Mouse (Mus musculus) heart, embryonic 15.5 days (tissue): ENCODE data around the gene Mzt1. TPM values are rescaled to one million over a fixed set of nuclear protein-coding genes. Genes with fewer than 3 reads are reported as not detected.

ENCODE experiments used
- ATAC-seq: fragments of 200-750 bp; cut with Nextera tagmentation; replicated peaks from 2 replicates; pipeline ENCODE4 v1.8.0; 2017; ENCODE audit warnings: low read depth, moderate TSS enrichment; ENCODE audit not compliant: insufficient number of reproducible peaks, insufficient read depth, low FRiP score
- H3K27ac ChIP-seq: fragments of 300-500 bp; sonication (generic); 2 replicates; pipeline ENCODE4 v1.5.1; 2015; ENCODE audit warnings: mild to moderate bottlenecking, inconsistent platforms
- H3K27me3 ChIP-seq: fragments of 300-500 bp; sonication (generic); 2 replicates; pipeline ENCODE4 v1.6.1; 2015; ENCODE audit warnings: inconsistent platforms
- H3K36me3 ChIP-seq: fragments of 300-500 bp; sonication (generic); 2 replicates; pipeline ENCODE4 v1.6.1; 2015; ENCODE audit warnings: mild to moderate bottlenecking, inconsistent platforms
- H3K4me1 ChIP-seq: fragments of 300-500 bp; sonication (generic); replicated peaks from 2 replicates; pipeline ENCODE4 v1.6.1; 2015; ENCODE audit warnings: inconsistent platforms
- H3K4me2 ChIP-seq: fragments of 300-500 bp; sonication (generic); 2 replicates; pipeline ENCODE4 v1.6.1; 2015; ENCODE audit warnings: inconsistent platforms, mild to moderate bottlenecking, moderate library complexity
- H3K4me3 ChIP-seq: fragments of 300-500 bp; sonication (generic); 2 replicates; pipeline ENCODE4 v1.5.1; 2015; ENCODE audit warnings: mild to moderate bottlenecking, inconsistent platforms
- H3K9ac ChIP-seq: fragments of 300-500 bp; sonication (generic); 2 replicates; pipeline ENCODE4 v1.6.1; 2015; ENCODE audit warnings: mild to moderate bottlenecking, inconsistent platforms
- H3K9me3 ChIP-seq: fragments of 300-500 bp; sonication (generic); replicated peaks from 2 replicates; pipeline ENCODE4 v1.6.1; 2016; ENCODE audit warnings: inconsistent platforms
- WGBS: fragments of 180-500 bp; shearing (Covaris S2); methylation state at CpG from one replicate; pipeline ENCODE4 v1.1.7; 2015; ENCODE audit warnings: mixed read lengths; 5-methylcytosine and 5-hydroxymethylcytosine counted together
- polyA plus RNA-seq: library from polyadenylated mRNA; unstranded; fragments of >200 nt; fragmentation: Nextera tagmentation; extraction: Ambion mirVana; gene quantifications from 2 replicates; pipeline ENCODE4 v1.2.1, GENCODE M21; 2015

Mzt1 gene
- polyA plus RNA-seq, 1 experiment from 2014 or later = 92.1 TPM

DNA sequence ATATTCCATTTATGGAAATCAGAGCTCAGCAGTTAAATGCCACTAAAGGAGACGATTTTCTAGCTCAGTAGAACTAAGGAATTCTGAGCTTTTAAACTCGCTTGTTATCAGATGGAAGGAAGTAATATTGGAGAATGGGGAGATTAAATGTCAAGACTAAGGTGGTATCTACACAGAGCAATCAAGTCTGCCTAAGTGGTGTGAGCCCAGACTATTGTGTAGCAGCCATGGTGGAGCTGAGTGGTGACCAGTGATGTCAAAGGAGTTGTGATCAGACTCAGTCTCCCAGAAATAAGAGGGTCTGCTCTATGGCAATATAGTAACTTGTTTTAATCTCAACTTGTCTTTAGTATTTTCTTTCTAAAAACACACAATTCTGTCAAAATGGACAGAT lies 35.0 kb downstream of the Mzt1 start:
- Histone ChIP-seq H3K9ac (no peak overlapping the region), H3K27ac (peak overlapping the region; percentile 97), H3K9me3 (no peaks in the 10 kb centered on the region), H3K4me1 (peaks cover 9% of the 10 kb centered on the region), H3K27me3 (no peaks in the 10 kb centered on the region), H3K4me3 (no peak overlapping the region), H3K4me2 (peak overlapping the region; percentile 34; the same call in 1 of the 2 replicates), H3K36me3 (no peaks in the 10 kb centered on the region)
- 6% methylated on average over 2 of the region's 2 CpGs for WGBS
- ATAC-seq = peak; percentile 53; the same call in 1 of the 2 replicates

DNA sequence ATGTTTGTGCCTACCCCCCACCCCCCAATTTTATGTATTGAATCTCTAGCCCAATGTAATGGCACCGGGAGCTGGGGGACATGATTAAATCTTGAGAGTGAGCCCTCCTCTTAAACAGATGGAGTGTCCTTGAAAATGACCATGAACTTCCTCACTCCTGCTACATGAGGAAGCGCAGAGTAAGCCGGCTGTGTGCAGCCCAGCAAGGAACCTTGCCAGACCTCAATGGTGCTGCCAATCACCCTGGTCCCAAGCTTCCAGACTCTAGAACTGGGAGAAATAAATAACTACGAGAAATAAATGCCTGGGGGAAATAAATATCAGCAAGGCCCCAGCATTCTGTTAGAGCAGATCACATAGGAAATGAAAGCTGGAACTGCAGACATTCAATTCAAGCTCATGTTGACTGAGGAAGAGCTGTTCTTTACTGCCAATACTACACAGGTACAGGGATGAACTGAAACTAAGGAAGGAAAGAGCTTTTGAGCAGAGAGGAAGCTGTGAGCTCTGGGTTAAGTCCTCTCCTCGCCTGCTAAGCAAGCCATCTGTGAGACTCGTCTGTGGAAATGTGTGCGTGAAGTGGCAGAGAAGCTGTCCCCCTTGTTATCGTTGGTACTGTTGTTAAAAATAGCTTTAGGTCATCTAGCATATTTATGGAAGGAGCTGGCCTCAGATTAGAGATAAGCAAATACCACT lies 35.6 kb downstream of the Mzt1 start:
- Histone ChIP-seq H3K27me3 (no peaks in the 10 kb centered on the region), H3K9me3 (no peaks in the 10 kb centered on the region), H3K4me3 (no peak overlapping the region), H3K36me3 (no peaks in the 10 kb centered on the region), H3K9ac (0 out of 2 replicates have a peak overlapping the region, but pooled peaks have one; percentile 36), H3K4me1 (peaks cover 9% of the 10 kb centered on the region), H3K4me2 (peak overlapping the region; percentile 34), H3K27ac (peak overlapping the region; percentile 97)
- peak; percentile 80 for ATAC-seq
- 15% methylated on average over 8 of the region's 8 CpGs for WGBS

DNA sequence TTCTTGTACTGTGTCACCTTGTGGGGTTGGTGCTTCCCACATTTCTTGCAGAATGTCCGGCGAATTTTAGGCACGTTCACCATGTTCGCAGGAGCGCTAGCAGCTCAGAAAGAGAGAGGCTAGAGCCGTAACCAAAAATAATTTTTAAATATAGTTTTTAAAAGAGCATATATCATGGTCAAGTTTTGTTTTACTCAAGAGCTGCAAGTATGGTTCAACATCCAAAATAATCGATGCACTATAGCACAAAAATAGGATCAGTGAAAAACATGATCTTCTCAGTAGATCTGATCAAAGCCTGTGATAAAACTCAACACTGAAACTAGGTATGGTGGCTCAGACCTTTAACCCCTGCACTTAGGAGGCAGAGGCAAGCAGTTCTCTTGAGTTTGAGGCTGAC lies 51.7 kb downstream of the Mzt1 start, which contains the start of gene Rpl36a-ps1:
Rpl36a-ps1 (minus strand) TSS at position 101 of the 400 bp plus-strand sequence.
- no peaks in the 10 kb centered on the region for H3K9me3 ChIP-seq
- no peak within 1 kb of the TSS for H3K27ac ChIP-seq
- 93% methylated on average over 7 of the region's 7 CpGs for WGBS
- no peaks in the 10 kb centered on the region for H3K27me3 ChIP-seq
- H3K36me3 ChIP-seq = no peaks in the 10 kb centered on the region
- no peaks in the 10 kb centered on the region; the same call in 1 of the 2 replicates for H3K4me1 ChIP-seq
- no peak within 1 kb of the TSS for H3K9ac ChIP-seq
- H3K4me3 ChIP-seq = no peak within 1 kb of the TSS
- no peak for ATAC-seq
- no peak within 1 kb of the TSS for H3K4me2 ChIP-seq

DNA sequence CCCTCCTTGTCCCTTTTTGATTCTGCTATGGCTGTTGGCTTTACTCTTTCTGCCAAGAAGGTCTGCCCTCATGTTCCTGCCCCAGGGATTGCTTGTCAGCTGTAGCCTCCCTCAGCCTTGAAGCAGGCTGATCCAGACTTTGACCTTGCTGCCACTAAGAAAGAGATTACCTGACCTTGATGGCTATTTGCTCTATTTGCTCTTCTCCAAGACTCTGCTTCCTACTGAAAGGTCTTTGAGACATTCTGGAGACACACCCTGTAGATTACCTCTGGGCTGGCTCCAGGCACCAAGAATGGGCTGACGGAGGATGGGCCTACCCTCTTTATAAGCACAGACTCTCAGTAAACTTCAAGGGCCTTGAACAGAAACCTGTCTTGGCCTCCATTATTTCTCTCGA lies 53.5 kb downstream of the Mzt1 start:
- H3K4me1 ChIP-seq = no peaks in the 10 kb centered on the region; the same call in 1 of the 2 replicates
- ATAC-seq = no peak
- no peaks in the 10 kb centered on the region for H3K27me3 ChIP-seq
- H3K9ac ChIP-seq = no peak overlapping the region
- H3K4me2 ChIP-seq = no peak overlapping the region
- WGBS = 88% methylated on average over 2 of the region's 2 CpGs
- H3K4me3 ChIP-seq = no peak overlapping the region
- no peaks in the 10 kb centered on the region for H3K9me3 ChIP-seq
- no peaks in the 10 kb centered on the region for H3K36me3 ChIP-seq
- H3K27ac ChIP-seq = no peak overlapping the region

DNA sequence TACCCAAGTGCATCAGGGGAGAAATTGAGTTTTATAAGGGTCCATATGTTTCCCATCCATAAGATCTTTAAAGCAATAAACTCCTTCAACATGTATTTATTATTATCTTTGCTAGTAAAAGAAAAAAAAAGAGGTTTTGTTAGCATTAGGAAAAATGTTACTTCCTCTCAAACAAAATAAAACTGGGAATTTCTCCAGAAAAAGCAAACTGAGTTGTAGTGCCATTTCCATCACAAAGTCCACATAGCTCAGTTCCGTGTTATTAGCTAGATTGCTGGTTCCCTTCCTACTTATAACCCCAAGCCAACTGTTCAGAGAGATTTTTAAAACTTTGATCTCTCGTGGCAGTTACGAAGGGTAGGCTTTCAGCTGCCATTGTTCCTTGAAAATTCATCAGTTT lies 55.3 kb downstream of the Mzt1 start:
- no peak overlapping the region for H3K4me3 ChIP-seq
- no peak for ATAC-seq
- H3K9ac ChIP-seq = no peak overlapping the region
- no peaks in the 10 kb centered on the region; the same call in 1 of the 2 replicates for H3K4me1 ChIP-seq
- no peak overlapping the region for H3K4me2 ChIP-seq
- H3K27ac ChIP-seq = no peak overlapping the region
- H3K27me3 ChIP-seq = no peaks in the 10 kb centered on the region
- no peaks in the 10 kb centered on the region for H3K36me3 ChIP-seq
- WGBS = 65% methylated on average over 3 of the region's 3 CpGs
- H3K9me3 ChIP-seq = no peaks in the 10 kb centered on the region

DNA sequence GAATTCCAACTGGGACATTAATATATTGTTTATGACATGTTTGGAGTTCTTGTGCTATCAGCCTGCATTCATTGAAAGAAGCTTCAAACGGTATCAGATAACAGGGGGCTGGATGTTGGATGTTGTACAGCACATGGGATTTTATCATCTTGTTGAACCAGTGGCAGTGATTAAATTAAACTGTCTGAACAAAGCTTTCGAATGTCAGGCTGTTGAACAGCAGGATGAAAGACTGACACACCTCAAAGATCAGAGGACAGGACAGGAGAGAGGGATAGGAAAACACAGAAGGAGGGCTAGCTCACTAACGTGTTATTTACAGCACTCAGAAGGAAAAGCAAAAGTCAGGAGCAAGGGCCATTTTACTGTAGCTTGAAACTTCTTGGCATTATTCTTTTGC lies 56.1 kb downstream of the Mzt1 start:
- WGBS = 21% methylated on average over 3 of the region's 3 CpGs
- no peaks in the 10 kb centered on the region for H3K27me3 ChIP-seq
- no peak overlapping the region for H3K27ac ChIP-seq
- ATAC-seq = no peak
- H3K4me2 ChIP-seq = no peak overlapping the region
- no peaks in the 10 kb centered on the region; the same call in 1 of the 2 replicates for H3K4me1 ChIP-seq
- no peak overlapping the region for H3K9ac ChIP-seq
- H3K4me3 ChIP-seq = no peak overlapping the region
- no peaks in the 10 kb centered on the region for H3K36me3 ChIP-seq
- H3K9me3 ChIP-seq = no peaks in the 10 kb centered on the region

Other genes starting within 250 kb of the Mzt1 start
- 0.79 and 1.2 TPM in 2 replicates for gene Rpl36a-ps1, start 51.8 kb downstream of the Mzt1 start, polyA plus RNA-seq
- 37.2 and 41.2 TPM in 2 replicates for gene Bora, start 88 bp upstream of the Mzt1 start, polyA plus RNA-seq
- gene Pibf1, start 53.3 kb upstream of the Mzt1 start, polyA plus RNA-seq = 11.9 and 13.6 TPM in 2 replicates
- gene Dis3, start 53.6 kb upstream of the Mzt1 start, polyA plus RNA-seq = 17.5 and 19.8 TPM in 2 replicates